Mouse (Mus musculus): ENCODE results near the gene Zfp574.

GRCm38 (mm10) chr7:25047363-25047762, 25.0 kb upstream of the Zfp574 start:
- TF ChIP-seq CTCF (IDR thresholded peaks at IDR 0.05; ENCODE audit: control insufficient read depth, insufficient read depth, low read length) (no peak), POLR2A (IDR thresholded peaks at IDR 0.05; ENCODE audit: borderline replicate concordance, control insufficient read depth, low read depth, low read length) (no peak)

All from bone marrow, adult 2 months (tissue).